Mouse (Mus musculus): Measurements from ENCODE around the gene Gm49380. TPM values are rescaled to one million over a fixed set of nuclear protein-coding genes. Genes with fewer than 3 reads are reported as not detected.

Gene Gm49380
- polyA plus RNA-seq (2012; rRNA removed) = 1.2 and 1.6 TPM in 2 replicates

GRCm38 (mm10) chr9:44113105-44113789 is at the start of gene Gm49380, which contains the start of gene Rnf26:
TSS of gene Gm49380 (minus strand) at chr9:44113500.
TSS of gene Rnf26 (minus strand) at chr9:44113517.
- H3K27ac ChIP-seq (ENCODE audit: control insufficient read depth, insufficient read depth, low read depth, low read length) = peak within 1 kb of the TSS; percentile 73

GRCm38 (mm10) chr9:44159886-44160285 is 46.6 kb upstream of the Gm49380 start:
- Histone ChIP-seq H3K36me3 (ENCODE audit: control insufficient read depth, insufficient read depth, low read length) (peaks cover 7% of the 10 kb centered on the region), H3K4me1 (ENCODE audit: control insufficient read depth, insufficient read depth, low read length) (no peaks in the 10 kb centered on the region), H3K4me3 (ENCODE audit: control insufficient read depth, low read depth, low read length) (no peak overlapping the region), H3K27ac (ENCODE audit: control insufficient read depth, insufficient read depth, low read depth, low read length) (no peak overlapping the region), H3K27me3 (ENCODE audit: control insufficient read depth, insufficient read depth, low read length) (no peaks in the 10 kb centered on the region)
- TF ChIP-seq CTCF (IDR thresholded peaks at IDR 0.05; ENCODE audit: control insufficient read depth, insufficient read depth, insufficient replicate concordance, low read depth, low read length) = no peak
- no peak for TF ChIP-seq POLR2A (IDR thresholded peaks at IDR 0.05; ENCODE audit: control insufficient read depth, low read depth, low read length)

More at GRCm38 (mm10) chr9:44113105-44113789, at the start of gene Gm49380, which contains the start of gene Rnf26:
- no peaks in the 10 kb centered on the region; the same call in 1 of the 2 replicates for H3K36me3 ChIP-seq (ENCODE audit: control insufficient read depth, insufficient read depth, low read length)
- H3K27me3 ChIP-seq (ENCODE audit: control insufficient read depth, insufficient read depth, low read length) = no peaks in the 10 kb centered on the region
- TF ChIP-seq CTCF (IDR thresholded peaks at IDR 0.05; ENCODE audit: control insufficient read depth, insufficient read depth, insufficient replicate concordance, low read depth, low read length) (no peak), POLR2A (IDR thresholded peaks at IDR 0.05; ENCODE audit: control insufficient read depth, low read depth, low read length) (peak; percentile 78)
- H3K4me1 ChIP-seq (ENCODE audit: control insufficient read depth, insufficient read depth, low read length) = peaks cover 14% of the 10 kb centered on the region
- peak within 1 kb of the TSS; percentile 89 for H3K4me3 ChIP-seq (ENCODE audit: control insufficient read depth, low read depth, low read length)

- Histone ChIP-seq H3K4me1 (ENCODE audit: control insufficient read depth, insufficient read depth, low read length) (no peaks in the 10 kb centered on the region), H3K36me3 (ENCODE audit: control insufficient read depth, insufficient read depth, low read length) (no peaks in the 10 kb centered on the region), H3K27ac (ENCODE audit: control insufficient read depth, insufficient read depth, low read depth, low read length) (no peak overlapping the region), H3K27me3 (ENCODE audit: control insufficient read depth, insufficient read depth, low read length) (no peaks in the 10 kb centered on the region), H3K4me3 (ENCODE audit: control insufficient read depth, low read depth, low read length) (no peak overlapping the region)
- TF ChIP-seq POLR2A (IDR thresholded peaks at IDR 0.05; ENCODE audit: control insufficient read depth, low read depth, low read length) (no peak), CTCF (IDR thresholded peaks at IDR 0.05; ENCODE audit: control insufficient read depth, insufficient read depth, insufficient replicate concordance, low read depth, low read length) (no peak)
Measured at GRCm38 (mm10) chr9:44147290-44147689, 34.0 kb upstream of the Gm49380 start.

- Histone ChIP-seq H3K4me1 (ENCODE audit: control insufficient read depth, insufficient read depth, low read length) (no peaks in the 10 kb centered on the region), H3K4me3 (ENCODE audit: control insufficient read depth, low read depth, low read length) (no peak overlapping the region), H3K27ac (ENCODE audit: control insufficient read depth, insufficient read depth, low read depth, low read length) (no peak overlapping the region), H3K36me3 (ENCODE audit: control insufficient read depth, insufficient read depth, low read length) (no peaks in the 10 kb centered on the region), H3K27me3 (ENCODE audit: control insufficient read depth, insufficient read depth, low read length) (no peaks in the 10 kb centered on the region)
- TF ChIP-seq POLR2A (IDR thresholded peaks at IDR 0.05; ENCODE audit: control insufficient read depth, low read depth, low read length) = no peak
- no peak for TF ChIP-seq CTCF (IDR thresholded peaks at IDR 0.05; ENCODE audit: control insufficient read depth, insufficient read depth, insufficient replicate concordance, low read depth, low read length)
Measured at GRCm38 (mm10) chr9:44144718-44145060, 31.4 kb upstream of the Gm49380 start.

GRCm38 (mm10) chr9:44144023-44144717 is 30.9 kb upstream of the Gm49380 start:
- H3K4me1 ChIP-seq (ENCODE audit: control insufficient read depth, insufficient read depth, low read length) = no peaks in the 10 kb centered on the region
- no peaks in the 10 kb centered on the region for H3K36me3 ChIP-seq (ENCODE audit: control insufficient read depth, insufficient read depth, low read length)
- no peak overlapping the region for H3K27ac ChIP-seq (ENCODE audit: control insufficient read depth, insufficient read depth, low read depth, low read length)
- H3K27me3 ChIP-seq (ENCODE audit: control insufficient read depth, insufficient read depth, low read length) = no peaks in the 10 kb centered on the region
- H3K4me3 ChIP-seq (ENCODE audit: control insufficient read depth, low read depth, low read length) = no peak overlapping the region
- TF ChIP-seq POLR2A (IDR thresholded peaks at IDR 0.05; ENCODE audit: control insufficient read depth, low read depth, low read length) (no peak), CTCF (IDR thresholded peaks at IDR 0.05; ENCODE audit: control insufficient read depth, insufficient read depth, insufficient replicate concordance, low read depth, low read length) (peak; percentile 21; the same call in 1 of the 2 replicates)

GRCm38 (mm10) chr9:44143421-44143820 is 30.1 kb upstream of the Gm49380 start:
- H3K27ac ChIP-seq (ENCODE audit: control insufficient read depth, insufficient read depth, low read depth, low read length) = no peak overlapping the region; the same call in 1 of the 2 replicates
- H3K36me3 ChIP-seq (ENCODE audit: control insufficient read depth, insufficient read depth, low read length) = no peaks in the 10 kb centered on the region

GRCm38 (mm10) chr9:44141951-44142350 is 28.7 kb upstream of the Gm49380 start:
- Histone ChIP-seq H3K4me3 (ENCODE audit: control insufficient read depth, low read depth, low read length) (no peak overlapping the region), H3K27ac (ENCODE audit: control insufficient read depth, insufficient read depth, low read depth, low read length) (no peak overlapping the region), H3K4me1 (ENCODE audit: control insufficient read depth, insufficient read depth, low read length) (no peaks in the 10 kb centered on the region), H3K27me3 (ENCODE audit: control insufficient read depth, insufficient read depth, low read length) (no peaks in the 10 kb centered on the region), H3K36me3 (ENCODE audit: control insufficient read depth, insufficient read depth, low read length) (no peaks in the 10 kb centered on the region)
- no peak for TF ChIP-seq POLR2A (IDR thresholded peaks at IDR 0.05; ENCODE audit: control insufficient read depth, low read depth, low read length)
- TF ChIP-seq CTCF (IDR thresholded peaks at IDR 0.05; ENCODE audit: control insufficient read depth, insufficient read depth, insufficient replicate concordance, low read depth, low read length) = no peak

More at GRCm38 (mm10) chr9:44143421-44143820, 30.1 kb upstream of the Gm49380 start:
- Histone ChIP-seq H3K27me3 (ENCODE audit: control insufficient read depth, insufficient read depth, low read length) (no peaks in the 10 kb centered on the region), H3K4me3 (ENCODE audit: control insufficient read depth, low read depth, low read length) (no peak overlapping the region), H3K4me1 (ENCODE audit: control insufficient read depth, insufficient read depth, low read length) (no peaks in the 10 kb centered on the region)
- TF ChIP-seq POLR2A (IDR thresholded peaks at IDR 0.05; ENCODE audit: control insufficient read depth, low read depth, low read length) = no peak
- TF ChIP-seq CTCF (IDR thresholded peaks at IDR 0.05; ENCODE audit: control insufficient read depth, insufficient read depth, insufficient replicate concordance, low read depth, low read length) = no peak

All from testis, adult 2 months (tissue).